Mouse (Mus musculus): Measurements from ENCODE around the gene Rpl27a.

Rpl27a gene

DNA sequence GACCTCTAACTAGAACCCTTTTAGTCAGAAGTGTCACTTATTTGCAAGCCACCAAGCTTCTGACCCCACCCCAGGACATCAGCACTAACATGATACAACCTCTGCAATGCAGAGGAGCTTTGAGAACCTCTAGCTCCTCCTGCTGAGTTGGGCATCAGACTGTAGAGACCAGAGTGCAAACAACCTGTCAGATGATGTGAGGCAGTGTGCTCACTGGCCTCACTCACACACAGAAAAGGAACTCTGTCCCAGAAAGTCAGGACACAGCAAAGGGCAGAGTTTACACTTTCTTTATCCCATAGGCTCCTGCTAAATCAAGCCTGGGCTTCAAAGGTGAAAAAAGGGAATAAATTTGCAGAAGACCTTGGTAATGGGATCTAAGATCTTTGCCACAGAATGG lies 47.4 kb downstream of the Rpl27a start:
- no peak for DNase-seq

GRCm38 (mm10) chr7:109566841-109567768 lies 48.2 kb downstream of the Rpl27a start:
- no peak for DNase-seq

GRCm38 (mm10) chr7:109568391-109568892 lies 49.5 kb downstream of the Rpl27a start:
- DNase-seq: no peak

All from thymus, adult 18-20 months (tissue).